Mouse (Mus musculus) heart, adult 2 months (tissue): ENCODE measurements around the gene Nptx1.

Source experiments
- CTCF ChIP-seq: fragments of 200-600 bp; IDR thresholded peaks from 2 replicates; pipeline ENCODE4 v1.8.1; 2022; ENCODE audit warnings: antibody characterized with exemption, mild to moderate bottlenecking, moderate library complexity
- EP300 ChIP-seq: fragments of 200-500 bp; IDR thresholded peaks from 2 replicates; pipeline ENCODE4 v1.6.1; 2011; ENCODE audit warnings: low read depth, low read length, control low read depth; ENCODE audit not compliant: insufficient read depth
- POLR2A ChIP-seq: fragments of 200-500 bp; IDR thresholded peaks from 2 replicates; pipeline ENCODE4 v1.6.1; 2011; ENCODE audit warnings: mild to moderate bottlenecking, low read depth, low read length, control low read depth; ENCODE audit not compliant: insufficient read depth

GRCm38 (mm10) chr11:119533745-119534144 lies 13.8 kb downstream of the Nptx1 start:
- TF ChIP-seq POLR2A (no peak), EP300 (no peak), CTCF (no peak)
